Mouse (Mus musculus): ENCODE measurements around the gene Med13. TPM values are rescaled to one million over a fixed set of nuclear protein-coding genes. Genes with fewer than 3 reads are reported as not detected.

Gene Med13
- total RNA-seq (2021), result 10 to 100 TPM; 60.3 to 68.0 TPM
- long read RNA-seq, experiment 1, partial matches to known transcripts, result 3 of 10 reads
- long read RNA-seq, experiment 1, other reads (novel, unspliced or antisense), result 7 of 10 reads
- long read RNA-seq, experiment 2, full-length matches to known transcripts, result 1 of 9 reads
- long read RNA-seq, experiment 2, partial matches to known transcripts, result 4 of 9 reads
- long read RNA-seq, experiment 2, other reads (novel, unspliced or antisense), result 4 of 9 reads

DNA sequence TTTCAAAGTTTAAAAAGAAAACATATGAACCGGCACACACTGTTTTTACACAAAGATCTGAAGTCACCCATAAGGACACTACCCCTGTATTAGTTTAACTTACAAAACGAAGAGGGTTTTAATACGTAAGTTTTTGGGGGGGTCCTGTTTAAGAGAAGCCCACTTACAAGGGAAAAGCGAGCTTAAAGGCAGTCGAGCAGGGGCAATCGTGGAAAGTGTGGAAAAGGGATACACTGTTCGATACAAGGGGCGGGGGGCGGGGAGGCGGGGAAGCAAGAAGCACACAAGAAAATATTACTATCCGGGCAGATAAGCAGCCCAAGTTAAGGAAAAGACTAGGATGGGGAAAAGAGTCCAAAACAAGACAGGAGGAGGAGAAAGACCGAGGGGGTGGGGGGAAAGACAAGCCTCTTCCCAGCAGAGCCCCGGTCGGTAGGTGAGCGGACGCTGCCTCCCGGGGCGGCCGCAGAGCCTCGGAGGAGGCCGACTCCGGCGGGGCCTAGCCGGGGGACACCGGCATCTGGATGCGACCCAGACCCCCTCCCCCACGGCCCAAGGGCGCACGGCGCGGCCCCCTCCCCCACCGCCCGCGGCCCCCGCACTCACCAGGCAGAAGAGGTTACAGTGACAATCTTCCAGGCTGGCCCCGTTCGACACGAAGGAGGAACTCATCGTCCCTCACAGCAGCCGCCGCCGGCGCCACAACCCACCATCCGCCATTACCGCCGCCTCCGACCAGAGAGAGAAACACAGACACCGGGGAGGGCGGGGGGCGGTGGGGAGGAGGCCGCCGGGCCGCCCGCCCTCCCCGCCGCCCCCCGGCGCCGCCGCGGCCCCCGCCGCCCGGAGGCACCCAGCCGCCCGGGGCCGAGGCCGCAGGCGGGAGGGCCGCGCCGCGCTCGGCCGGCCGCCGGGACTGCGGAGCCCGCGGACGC, at the start of gene Med13:
Gene Med13, minus strand, starts transcription at position 749 of the 935 bp plus-strand sequence.
- DNase-seq (ENCODE audit: low spot score in 2 of 2), result peak; percentile 18 to 39
- intact Hi-C loops (cut with DNase I), result loop anchor here (5.0 kb wide), 2 partner anchors 80 to 100 kb away; partner anchors contain the start of gene Ints2

- intact Hi-C loops (cut with DNase I), result no loop called here
- DNase-seq (ENCODE audit: low spot score in 2 of 2), result no peak
These were observed 47.2 kb upstream of the Med13 start for GRCm38 (mm10) chr11:86404590-86404989.

- intact Hi-C loops (cut with DNase I), result no loop called here
- DNase-seq (ENCODE audit: low spot score in 2 of 2), result no peak
These were observed 46.4 kb upstream of the Med13 start for GRCm38 (mm10) chr11:86403845-86404244.

DNA sequence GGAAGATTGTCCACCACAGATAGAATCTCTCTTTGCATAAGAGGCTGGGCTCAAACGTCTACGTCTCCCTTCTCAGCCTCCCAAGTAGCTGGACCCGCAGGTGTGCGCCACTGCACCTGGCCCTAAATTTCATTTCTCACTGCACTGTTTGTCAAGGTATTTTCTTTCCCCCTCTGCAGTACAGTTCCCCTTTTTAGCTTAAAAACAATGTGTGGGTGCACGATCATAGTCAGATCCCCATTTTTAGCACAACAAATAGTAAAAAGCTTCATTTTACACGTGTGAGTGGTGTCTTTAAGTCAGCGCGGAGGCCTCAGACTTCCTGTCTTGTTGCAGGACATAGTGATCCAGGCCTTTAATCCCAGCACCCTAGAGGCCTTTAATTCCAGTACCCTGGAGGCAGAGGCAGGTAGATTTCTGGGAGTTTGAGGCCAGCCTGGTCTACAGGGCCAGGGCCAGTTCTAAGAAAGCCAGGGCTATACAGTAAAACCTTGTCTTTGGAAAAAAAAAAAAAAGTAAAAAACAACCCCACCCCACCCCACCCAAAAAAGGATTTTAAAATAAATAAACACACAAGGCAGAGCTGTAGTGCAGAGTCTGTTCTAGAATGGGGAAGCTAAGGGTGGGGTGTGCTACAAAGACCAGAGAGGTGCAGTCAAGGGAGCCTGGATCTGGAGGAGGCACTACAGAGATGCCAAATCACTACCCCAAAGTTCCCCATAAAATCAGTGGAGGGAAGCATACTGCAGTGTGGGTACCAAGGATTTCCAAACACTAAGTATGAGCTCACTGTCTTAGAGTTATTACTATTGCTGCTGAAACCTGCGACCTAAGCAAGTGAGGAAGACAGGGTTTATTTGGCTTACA, 42.1 kb upstream of the Med13 start:
- intact Hi-C loops (cut with DNase I), result no loop called here
- DNase-seq (ENCODE audit: low spot score in 2 of 2), result no peak

- DNase-seq (ENCODE audit: low spot score in 2 of 2), result no peak
- intact Hi-C loops (cut with DNase I), result no loop called here
These were observed 39.7 kb upstream of the Med13 start for GRCm38 (mm10) chr11:86396950-86397594.

- no peak for DNase-seq (ENCODE audit: low spot score in 2 of 2)
- intact Hi-C loops (cut with DNase I), result no loop called here
These were observed 39.1 kb upstream of the Med13 start for GRCm38 (mm10) chr11:86396518-86396917.

GRCm38 (mm10) chr11:86395513-86396125, 38.2 kb upstream of the Med13 start:
- intact Hi-C loops (cut with DNase I), result no loop called here
- peak; percentile 27 to 46 for DNase-seq (ENCODE audit: low spot score in 2 of 2)

DNA sequence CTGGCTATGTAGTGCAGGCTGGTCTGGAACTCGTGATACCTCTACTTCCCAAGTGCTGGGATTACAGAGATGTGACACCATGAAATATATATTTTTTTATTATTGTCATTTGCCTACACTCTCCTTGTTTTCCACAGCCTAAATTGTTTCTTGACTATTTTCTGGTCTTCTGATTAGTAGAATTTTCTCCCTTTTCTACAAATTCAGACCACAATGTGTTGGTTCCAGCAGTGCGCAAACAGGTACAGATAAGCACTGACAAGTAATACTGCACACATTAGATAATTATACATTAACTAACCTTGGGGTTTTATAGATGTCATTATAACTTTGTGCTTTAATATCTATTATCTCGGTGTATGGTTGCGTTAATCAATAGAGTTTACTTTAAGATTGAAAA, 37.7 kb upstream of the Med13 start:
- intact Hi-C loops (cut with DNase I), result no loop called here

DNA sequence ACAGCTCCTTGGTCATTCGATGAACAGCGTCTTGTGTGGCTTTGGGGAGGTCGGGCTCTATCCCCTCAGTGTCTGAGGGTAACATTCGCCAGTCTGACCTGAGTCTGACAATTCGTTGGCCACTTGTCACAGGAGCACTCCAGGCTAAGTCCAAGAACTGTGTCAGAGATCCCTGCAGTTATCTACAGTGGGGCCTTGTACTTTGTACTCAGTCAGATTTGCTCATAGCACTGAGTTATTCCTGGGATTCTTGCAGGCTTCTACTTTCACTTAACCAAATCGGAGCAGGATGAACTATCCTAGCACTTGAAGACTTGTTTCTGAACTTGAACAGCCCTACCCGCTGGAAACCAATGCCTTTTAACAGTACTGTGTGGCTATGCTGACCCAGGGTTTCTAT, 34.3 kb upstream of the Med13 start:
- DNase-seq (ENCODE audit: low spot score in 2 of 2), result no peak
- intact Hi-C loops (cut with DNase I), result no loop called here

More for the DNA sequence above, 37.7 kb upstream of the Med13 start:
- no peak for DNase-seq (ENCODE audit: low spot score in 2 of 2)

DNA sequence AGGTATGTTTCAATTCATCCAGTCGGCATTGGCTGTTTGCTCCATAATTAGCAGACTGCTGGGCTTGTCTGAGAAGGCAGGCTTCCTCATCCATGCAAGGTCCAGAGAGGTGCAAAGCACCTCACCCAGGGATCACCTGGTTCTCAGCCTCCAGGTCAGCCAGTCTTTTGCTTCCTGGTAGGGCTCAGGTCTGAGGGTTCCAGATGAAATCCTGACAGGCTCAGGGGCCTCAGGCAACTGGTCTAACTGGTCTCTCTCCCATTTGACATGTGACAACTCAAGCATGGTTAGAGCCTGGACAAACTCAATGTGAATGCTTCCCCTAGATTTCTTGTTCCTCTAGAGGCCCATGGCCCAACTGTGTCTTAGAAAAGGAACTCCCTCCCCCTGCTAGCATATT, 32.9 kb upstream of the Med13 start:
- DNase-seq (ENCODE audit: low spot score in 2 of 2), result no peak
- intact Hi-C loops (cut with DNase I), result no loop called here

DNA sequence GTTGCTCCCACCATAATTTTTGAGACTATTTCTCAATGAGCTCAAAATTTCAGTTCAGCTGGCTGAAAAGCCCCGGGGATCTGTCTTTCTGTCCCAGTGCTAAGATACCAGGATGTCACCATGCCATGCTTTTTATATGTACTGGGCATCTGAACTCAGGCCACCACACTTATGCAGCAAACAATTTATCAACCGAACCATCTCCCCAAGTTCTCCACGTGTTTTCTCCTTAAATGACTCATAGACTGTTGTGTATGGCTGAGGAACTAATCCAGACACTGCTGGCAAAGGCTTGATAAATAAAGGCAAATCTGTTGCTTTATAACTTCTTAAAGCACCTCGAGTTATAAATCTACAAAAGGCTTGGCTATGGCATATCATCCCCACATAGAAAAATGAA, 32.1 kb upstream of the Med13 start:
- intact Hi-C loops (cut with DNase I), result no loop called here

DNA sequence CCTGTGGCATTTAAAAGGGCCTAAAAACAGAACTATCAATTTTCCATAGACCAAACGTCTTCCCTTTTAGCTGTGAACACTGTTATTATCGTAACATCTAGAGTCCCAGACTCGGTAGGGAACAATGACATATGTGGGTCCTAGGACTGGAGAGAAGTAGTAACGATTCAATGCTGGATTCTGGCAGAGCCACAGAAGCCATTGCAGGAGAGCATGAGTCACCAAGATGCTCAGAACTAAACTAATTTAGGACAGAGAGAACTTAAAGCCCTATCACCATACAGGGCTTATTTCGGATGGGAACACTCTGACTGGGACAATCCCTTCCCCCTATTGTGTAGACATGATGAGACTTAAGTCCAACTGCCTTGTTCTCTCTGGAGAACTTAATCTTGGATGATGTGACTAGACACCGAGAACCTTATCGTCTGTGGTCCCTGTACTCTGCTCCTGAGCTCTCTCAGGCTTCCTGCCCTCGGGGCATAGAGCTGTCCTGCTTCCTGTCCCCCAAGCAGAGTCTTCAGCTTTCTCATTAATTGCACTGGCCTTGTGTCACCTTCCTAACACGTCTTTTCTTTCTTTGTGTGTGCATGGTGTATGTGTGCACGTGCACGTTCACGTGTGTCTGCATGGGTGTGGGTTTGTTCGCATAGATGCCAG, 31.5 kb upstream of the Med13 start:
- DNase-seq (ENCODE audit: low spot score in 2 of 2), result no peak
- intact Hi-C loops (cut with DNase I), result no loop called here

More for the DNA sequence above, 32.1 kb upstream of the Med13 start:
- DNase-seq (ENCODE audit: low spot score in 2 of 2), result no peak

- DNase-seq (ENCODE audit: low spot score in 2 of 2), result no peak
- intact Hi-C loops (cut with DNase I), result no loop called here
These were observed 29.9 kb upstream of the Med13 start for GRCm38 (mm10) chr11:86387121-86387893.

DNA sequence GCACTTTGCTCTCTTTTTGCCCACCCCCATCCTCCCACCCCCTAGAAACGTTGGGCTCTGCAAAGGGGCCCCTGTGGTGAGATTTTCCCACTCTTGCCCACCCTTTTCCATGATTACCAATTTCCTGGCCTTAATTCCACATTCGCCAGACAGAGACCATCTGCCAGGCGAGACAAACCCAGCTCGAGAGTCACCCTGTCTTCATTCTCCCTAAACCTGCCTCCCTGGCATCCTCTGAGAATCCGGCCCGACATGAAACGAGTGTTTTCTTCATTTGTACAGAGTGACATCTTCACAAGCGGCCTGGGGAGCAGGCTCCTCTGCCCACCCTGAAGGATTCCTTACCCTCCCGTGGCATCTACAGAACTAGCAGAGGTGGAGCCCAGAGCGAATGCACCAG, 29.2 kb upstream of the Med13 start:
- DNase-seq (ENCODE audit: low spot score in 2 of 2), result peak in 1 of 2 experiments; percentile 10
- intact Hi-C loops (cut with DNase I), result no loop called here

DNA sequence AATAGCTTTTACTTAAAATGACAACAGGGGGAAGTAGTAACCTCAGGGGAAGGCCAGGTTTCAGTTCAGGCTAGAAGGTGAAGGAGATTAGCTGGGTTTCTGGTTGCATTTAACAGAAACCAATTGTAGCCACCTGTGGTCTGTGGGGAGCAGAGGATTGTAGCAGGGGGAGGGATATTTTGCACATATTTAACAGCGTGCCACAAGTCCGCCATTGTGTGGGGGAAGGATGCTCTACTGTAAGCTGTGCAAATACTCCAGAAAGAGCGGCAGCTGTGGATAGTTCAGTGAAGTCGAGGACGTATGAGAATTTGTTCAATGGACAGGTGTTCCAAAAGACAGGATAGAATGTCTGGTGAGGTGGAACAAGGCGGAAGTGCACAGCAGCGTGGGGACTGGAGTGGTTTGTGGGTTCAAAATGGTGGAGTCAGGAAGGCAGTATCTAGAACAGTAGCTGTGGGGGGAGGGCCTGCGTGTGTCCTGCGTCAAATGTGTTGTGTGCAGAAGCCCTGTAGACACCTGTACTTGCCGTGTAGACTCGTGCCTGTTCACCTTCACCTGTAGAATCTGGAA, 28.4 kb upstream of the Med13 start:
- intact Hi-C loops (cut with DNase I), result no loop called here

DNA sequence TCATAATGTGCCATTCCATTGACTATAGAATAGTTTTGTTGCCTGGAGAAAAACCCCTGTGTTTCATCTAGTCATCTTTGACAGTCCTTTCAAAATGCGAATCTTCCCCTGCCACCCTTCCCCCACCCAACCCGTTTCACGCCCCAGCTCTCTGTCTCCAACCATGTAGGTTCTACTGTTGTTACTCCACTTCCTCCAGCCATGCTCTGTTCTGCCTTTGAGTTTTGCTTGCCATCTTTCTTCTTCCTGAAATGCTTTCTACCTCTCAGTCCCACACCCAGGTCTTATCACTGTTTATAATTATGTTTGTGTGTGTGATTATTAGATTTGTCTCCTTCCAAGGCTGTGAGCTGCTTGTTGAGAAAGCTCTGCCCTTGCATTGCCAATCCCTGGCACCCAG, 26.7 kb upstream of the Med13 start:
- DNase-seq (ENCODE audit: low spot score in 2 of 2), result no peak
- intact Hi-C loops (cut with DNase I), result no loop called here

More for the DNA sequence above, 28.4 kb upstream of the Med13 start:
- DNase-seq (ENCODE audit: low spot score in 2 of 2), result no peak

GRCm38 (mm10) chr11:86382520-86383157, 25.2 kb upstream of the Med13 start:
- DNase-seq (ENCODE audit: low spot score in 2 of 2), result no peak
- intact Hi-C loops (cut with DNase I), result no loop called here

All from left cerebral cortex, postnatal 14 days (tissue).